In genomic region chr13:8643920-8644319, GRCm38 (mm10) we compare ENCODE assay signal across 22 mouse cellular contexts.
DNase-seq lines count a peak whose midpoint lies in the region; ATAC-seq and TF ChIP-seq lines count a peak whose summit lies in the region.
"Had no signal": no experiment of that assay in that cellular context is flagged by ENCODE, and none has a peak within 500 bp of the region (broad histone marks: within the 10 kb centered on the region; RNA-seq: fewer than 3 reads in every experiment).

No protein-coding gene starts in this region.

- dilution Hi-C loops in CH12.LX (cut with MboI; ENCODE audit: extremely low pct_ligation_motif_present, extremely low pct_unique_long_range_greater_than_20kb, low sequenced_read_pairs) = no loop called here

- WGBS in macrophage (ENCODE audit: missing documents) = 11% methylated on average over 3 of the region's 3 CpGs

- no peak for TF ChIP-seq POLR2A in CH12.LX (IDR thresholded peaks at IDR 0.05; ENCODE audit: low read depth, low read length)

- no peak overlapping the region for H3K4me3 ChIP-seq in CH12.LX (replicated peaks in 1 of 3; ENCODE audit: low read depth in 2 of 3, low read length in 2 of 3, poor library complexity in 1 of 3)
- H3K4me3 ChIP-seq in macrophage (ENCODE audit: inconsistent target) = no peak overlapping the region
- H3K4me3 ChIP-seq: embryonic facial prominence, embryonic 15.5 days; erythroblast, embryonic 14.5 days; forebrain, embryonic 10.5 days; gastrocnemius, adult 2 months; heart, embryonic 13.5 days; hindbrain, embryonic 13.5 days had no signal

- no peak overlapping the region for H3K27ac ChIP-seq in CH12.LX (ENCODE audit: insufficient read depth, low read depth)
- peak overlapping the region; percentile 71 for H3K27ac ChIP-seq in macrophage
- H3K27ac ChIP-seq: embryonic facial prominence, embryonic 15.5 days; forebrain, embryonic 10.5 days; gastrocnemius, adult 2 months; heart, embryonic 13.5 days; hindbrain, embryonic 13.5 days; hindbrain, postnatal 0 days had no signal

- H3K36me3 ChIP-seq in CH12.LX (replicated peaks in 1 of 2; ENCODE audit: control insufficient read depth in 1 of 2, insufficient read depth in 1 of 2, low read length in 1 of 2) (no peaks in the 10 kb centered on the region), macrophage (ENCODE audit: inconsistent target) (no peaks in the 10 kb centered on the region)
- H3K36me3 ChIP-seq: embryonic facial prominence, embryonic 15.5 days; forebrain, embryonic 10.5 days; heart, embryonic 13.5 days; hindbrain, embryonic 13.5 days had no signal

- peak; percentile 1 for DNase-seq in heart, adult 8-10 months (ENCODE audit: low spot score)
- DNase-seq in heart, postnatal 4 days = no peak
- DNase-seq in CH12.LX (ENCODE audit: extremely low read depth) = no peak
- no peak for DNase-seq in cerebellum, postnatal 10 days
- DNase-seq in retina, postnatal 1 day = no peak
- DNase-seq: adrenal gland, adult 2 months; adrenal gland, postnatal 25 days; cerebellum, adult 11 months; cerebellum, adult 9-11 months; embryo, embryonic 11 days; gastrocnemius, adult 2 months; gastrocnemius, postnatal 25 days; heart, postnatal 36 days had no signal

- H3K4me2 ChIP-seq in CH12.LX (ENCODE audit: insufficient read depth, low read depth, poor library complexity, severe bottlenecking) = peak overlapping the region; percentile 32; the same call in 1 of the 2 replicates
- H3K4me2 ChIP-seq: embryonic facial prominence, embryonic 15.5 days; heart, embryonic 13.5 days; hindbrain, embryonic 13.5 days had no signal

- no peak for TF ChIP-seq CTCF in CH12.LX (conservative IDR thresholded peaks at IDR 0.05 in 1 of 2, IDR thresholded peaks at IDR 0.05 in 1 of 2; ENCODE audit: low read depth in 2 of 2, low read length in 2 of 2)

- no peaks in the 10 kb centered on the region for H3K27me3 ChIP-seq in CH12.LX (replicated peaks)
- H3K27me3 ChIP-seq: embryonic facial prominence, embryonic 15.5 days; heart, embryonic 13.5 days; hindbrain, embryonic 13.5 days had no signal

- peak; percentile 31 for ATAC-seq in common myeloid progenitor, adult 5-6 weeks (replicated peaks; ENCODE audit: low read depth, poor library complexity, severe bottlenecking)
- ATAC-seq: forebrain, embryonic 14.5 days; hindbrain, postnatal 0 days had no signal

- H3K9me3 ChIP-seq in CH12.LX (replicated peaks; ENCODE audit: low read length) = no peaks in the 10 kb centered on the region
- H3K9me3 ChIP-seq: embryonic facial prominence, embryonic 15.5 days; forebrain, embryonic 10.5 days; heart, embryonic 13.5 days; hindbrain, embryonic 13.5 days had no signal

- no peak for TF ChIP-seq EP300 in CH12.LX (IDR thresholded peaks at IDR 0.05; ENCODE audit: low read length)

- H3K79me2 ChIP-seq in CH12.LX (replicated peaks; ENCODE audit: control insufficient read depth, extremely low read depth, insufficient read depth, poor library complexity, severe bottlenecking) = no peaks in the 10 kb centered on the region
- no peaks in the 10 kb centered on the region for H3K79me2 ChIP-seq in macrophage (ENCODE audit: inconsistent target)

- peaks cover 0 to 8% of the 10 kb centered on the region in 2 experiments; a peak in 1 of 4 replicates for H3K4me1 ChIP-seq in CH12.LX (ENCODE audit: control insufficient read depth in 1 of 2, insufficient read depth in 2 of 2)
- H3K4me1 ChIP-seq: embryonic facial prominence, embryonic 15.5 days; forebrain, embryonic 10.5 days; hindbrain, embryonic 13.5 days had no signal

- in situ Hi-C loops in CH12.LX (cut with MboI; ENCODE audit: low pct_ligation_motif_present, low pct_unique_long_range_greater_than_20kb, low sequenced_read_pairs) = no loop called here

- no peak for TF ChIP-seq RAD21 in CH12.LX (IDR thresholded peaks at IDR 0.05; ENCODE audit: low read depth, low read length)

- H3K9ac ChIP-seq in CH12.LX (ENCODE audit: insufficient read depth, low read depth) = no peak overlapping the region
- H3K9ac ChIP-seq: embryonic facial prominence, embryonic 15.5 days; heart, embryonic 13.5 days; hindbrain, embryonic 13.5 days had no signal

TF ChIP-seq in CH12.LX, 34 proteins besides CTCF, POLR2A, EP300 and RAD21:
- no peak for TF ChIP-seq MXI1 (IDR thresholded peaks at IDR 0.05; ENCODE audit: low read depth, low read length)
- no peak for TF ChIP-seq USF2 (conservative IDR thresholded peaks at IDR 0.05; ENCODE audit: low read depth, low read length)
- no peak for TF ChIP-seq CHD1 (IDR thresholded peaks at IDR 0.05; ENCODE audit: low read depth, low read length)
- no peak for TF ChIP-seq IRF4 (IDR thresholded peaks at IDR 0.05; ENCODE audit: low read depth, low read length)
- no peak for TF ChIP-seq E2F4 (IDR thresholded peaks at IDR 0.05; ENCODE audit: insufficient replicate concordance, low read depth, low read length)
- TF ChIP-seq NELFE (IDR thresholded peaks at IDR 0.05; ENCODE audit: low read depth, low read length) = no peak
